Mouse (Mus musculus): ENCODE results near the gene Cdh1.

The Cdh1 gene

DNA sequence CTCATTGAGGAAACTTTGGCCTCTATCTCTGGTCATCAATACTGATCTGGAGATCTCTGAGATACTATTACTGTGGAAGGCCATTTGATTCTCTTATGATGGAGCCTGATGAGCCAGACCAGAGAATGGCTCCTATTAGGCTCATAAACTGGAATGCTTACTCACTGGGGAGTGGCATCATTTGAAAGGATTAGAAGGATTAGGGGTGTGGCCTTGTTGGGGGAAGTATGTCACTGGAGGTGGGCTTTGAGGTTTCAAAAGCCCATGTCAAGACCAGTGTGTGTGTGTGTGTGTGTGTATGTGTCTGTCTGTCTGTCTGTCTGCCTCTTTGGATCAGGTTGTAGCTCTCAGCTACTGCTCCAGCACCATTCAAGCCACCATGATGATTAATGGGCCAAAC, 20.8 kb downstream of the Cdh1 start:
- DNase-seq: no peak

DNA sequence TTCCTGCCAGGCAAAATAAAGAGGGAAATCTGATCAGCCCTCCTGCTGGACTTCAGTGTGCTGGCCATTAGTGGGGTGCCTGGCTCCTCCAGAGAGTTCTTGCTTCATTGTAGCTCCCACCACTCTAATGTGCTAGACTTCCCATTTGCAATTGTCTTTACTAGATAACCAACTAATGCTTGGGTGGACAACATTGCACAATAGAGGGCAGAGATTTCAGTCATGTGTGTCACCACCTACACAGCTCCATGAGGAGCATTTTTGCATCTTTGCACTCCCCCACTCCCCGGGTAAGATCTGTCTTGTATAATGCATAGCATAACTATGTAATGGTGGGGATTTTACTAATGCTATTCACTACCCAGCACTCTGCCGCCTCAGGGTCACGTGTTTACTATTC, 21.6 kb downstream of the Cdh1 start:
- DNase-seq: no peak

DNA sequence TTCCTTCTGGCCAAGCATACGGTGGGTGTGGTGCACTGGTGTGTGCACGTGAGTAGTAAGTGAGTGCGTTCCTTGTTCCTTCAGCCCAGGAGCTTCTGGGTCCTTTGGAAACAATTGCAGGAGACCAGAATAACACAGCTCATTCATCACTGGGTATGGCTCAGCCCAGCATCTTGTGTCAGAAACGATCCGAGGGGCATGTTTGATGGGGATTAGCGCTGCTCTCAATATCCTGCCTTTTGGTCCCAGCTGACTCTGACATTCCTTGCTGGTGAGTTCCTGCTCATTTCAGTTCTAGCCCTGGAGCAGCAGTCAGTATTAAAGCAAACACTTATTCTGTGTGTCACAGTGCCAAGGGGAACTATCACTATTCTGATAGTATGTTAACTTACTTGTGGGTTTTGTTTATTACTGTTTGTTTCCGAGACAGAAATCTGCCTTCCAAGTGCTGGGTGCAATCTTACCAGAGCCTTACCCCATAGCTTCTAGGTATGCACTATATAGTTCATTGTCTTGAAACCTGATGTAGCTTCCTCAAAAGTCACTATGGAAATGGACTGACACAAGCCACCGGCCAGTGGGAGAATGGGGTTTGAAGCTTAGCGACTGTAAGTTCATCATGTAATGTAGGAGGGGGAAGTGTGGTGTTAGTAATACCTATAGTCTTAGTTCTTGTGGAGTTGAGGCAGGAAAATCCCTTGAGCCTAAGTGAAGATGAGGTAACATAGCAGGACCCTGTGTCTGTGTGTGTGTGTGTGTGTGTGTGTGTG, 23.1 kb downstream of the Cdh1 start:
- DNase-seq: no peak

DNA sequence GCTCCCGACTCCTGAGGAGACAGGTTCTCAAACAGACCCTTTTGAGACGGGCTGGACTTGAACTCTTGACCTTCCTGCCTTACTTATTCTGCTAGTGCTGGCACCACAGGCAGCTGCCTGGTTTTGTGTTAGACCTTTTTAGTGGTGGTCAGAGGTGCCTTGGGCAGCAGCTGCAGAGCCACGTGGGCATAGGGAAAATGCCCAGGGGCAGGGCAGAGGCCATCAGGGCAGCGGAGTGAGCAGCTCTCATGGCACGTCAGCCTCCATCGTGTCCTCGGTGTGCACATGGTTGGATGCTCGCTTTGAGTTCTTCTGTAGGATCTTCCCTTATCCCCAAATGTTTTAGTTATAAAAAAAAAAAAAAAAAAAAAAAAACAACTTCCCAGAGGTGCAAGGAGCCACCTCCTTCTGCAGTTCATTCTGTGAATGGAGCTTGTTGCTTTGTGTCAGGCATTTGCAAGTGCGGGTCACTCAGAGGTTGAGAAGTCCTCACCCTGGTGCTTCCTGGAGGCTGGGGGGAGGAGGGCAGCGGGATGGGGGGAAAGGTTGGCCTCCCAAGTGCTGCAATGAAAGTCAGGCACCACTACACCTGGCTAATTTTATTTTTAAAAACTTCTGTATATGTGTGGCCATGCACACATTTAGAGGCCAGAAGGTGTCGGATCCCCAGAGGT, 25.3 kb downstream of the Cdh1 start:
- DNase-seq: no peak

DNA sequence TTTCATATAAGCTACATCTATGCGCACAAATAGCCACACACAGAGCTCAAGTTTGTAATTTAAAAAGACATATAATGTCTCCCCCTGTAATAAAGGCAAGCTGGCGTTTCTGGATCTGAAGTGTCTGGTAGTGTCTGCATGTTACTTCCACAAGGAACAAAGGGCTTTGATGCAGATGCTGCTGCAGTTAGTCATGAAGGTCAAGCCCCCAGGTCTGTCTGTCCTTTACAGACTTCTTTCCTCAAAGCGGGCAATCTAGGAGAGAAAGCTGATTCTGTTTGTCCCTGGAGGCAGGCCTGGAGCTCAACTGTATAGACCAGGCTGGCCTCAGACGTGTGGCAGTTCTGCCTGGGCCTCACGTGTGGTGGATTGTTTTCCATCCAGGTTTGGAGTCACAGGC, 26.3 kb downstream of the Cdh1 start:
- no peak for DNase-seq

DNA sequence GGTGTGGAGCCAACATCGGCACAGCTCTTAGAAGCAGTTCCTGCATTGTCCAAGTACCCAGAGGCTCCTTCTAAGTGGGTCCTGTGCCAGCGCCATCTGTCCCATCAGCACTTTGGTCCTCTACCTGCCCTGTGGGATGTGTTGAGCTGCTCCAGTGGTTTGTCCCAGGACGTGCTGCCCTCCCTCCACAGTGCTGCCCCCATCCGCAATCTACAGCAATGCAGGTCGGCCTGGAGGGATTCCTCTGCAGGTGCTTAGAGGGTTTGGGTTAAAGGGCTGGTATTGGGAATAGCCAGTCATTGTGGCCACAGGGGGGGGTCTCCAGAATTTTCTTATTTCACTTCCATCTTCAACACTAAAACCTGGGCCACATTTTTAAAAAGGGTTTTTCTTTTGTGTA, 28.8 kb downstream of the Cdh1 start:
- no peak for DNase-seq

DNA sequence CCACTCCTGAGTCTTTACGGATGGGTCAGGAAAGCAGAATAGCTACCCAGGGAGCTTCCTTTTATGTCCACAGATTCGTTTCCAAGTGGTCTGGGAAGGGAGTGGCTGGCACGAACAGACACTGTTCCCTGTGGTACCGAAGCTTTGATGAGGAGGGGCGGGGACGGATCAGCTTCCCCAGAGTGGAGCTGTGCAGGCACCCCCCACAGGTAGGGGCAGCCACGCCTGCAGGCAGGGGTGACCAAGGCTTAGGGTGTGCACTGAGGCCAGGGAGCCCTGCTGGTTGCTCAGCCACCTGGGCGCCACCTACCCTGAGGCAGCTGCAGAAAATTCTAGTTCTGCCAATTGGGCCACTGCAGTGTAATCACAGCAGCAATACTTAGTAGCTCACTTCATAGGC, 29.5 kb downstream of the Cdh1 start:
- peak; percentile 47 for DNase-seq

DNA sequence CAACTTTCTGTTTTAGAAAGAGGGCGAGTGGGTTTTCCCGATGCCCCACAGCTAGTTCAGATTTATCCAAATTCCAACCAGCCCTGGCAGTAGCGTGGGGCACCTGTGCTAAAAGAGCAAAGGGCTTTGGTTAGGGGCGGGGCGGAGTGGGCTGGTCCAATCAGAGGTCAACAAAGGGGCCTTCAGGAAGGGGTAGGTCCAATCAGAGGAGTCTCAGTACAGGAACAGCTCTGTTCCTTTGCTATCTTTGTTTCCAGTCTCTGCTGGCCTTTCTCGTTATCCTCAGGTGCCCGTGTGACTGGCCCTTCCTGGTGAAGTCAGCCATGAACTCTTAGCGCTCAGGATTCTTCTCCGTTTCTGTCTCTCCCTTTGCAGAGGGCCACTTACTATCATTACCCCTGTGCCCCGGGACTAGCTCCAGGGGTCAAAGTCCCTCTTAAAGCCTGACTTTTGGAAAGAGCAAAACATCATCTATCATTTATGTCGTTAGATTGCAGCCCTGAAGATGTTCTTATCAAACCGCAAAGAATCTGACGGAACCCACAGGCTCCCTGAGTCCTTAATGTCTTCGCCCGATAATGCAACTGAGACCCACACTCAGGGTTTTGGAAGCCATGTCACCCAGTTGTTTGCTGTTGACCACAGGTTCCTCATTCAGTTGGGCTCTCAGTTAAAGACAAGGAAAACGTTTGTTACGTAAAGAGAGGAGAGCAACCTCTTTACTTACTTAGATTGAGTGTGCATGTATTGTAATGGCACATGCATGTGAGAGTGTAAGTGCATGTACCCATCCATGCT, 30.4 kb downstream of the Cdh1 start:
- peak; percentile 73 for DNase-seq

DNA sequence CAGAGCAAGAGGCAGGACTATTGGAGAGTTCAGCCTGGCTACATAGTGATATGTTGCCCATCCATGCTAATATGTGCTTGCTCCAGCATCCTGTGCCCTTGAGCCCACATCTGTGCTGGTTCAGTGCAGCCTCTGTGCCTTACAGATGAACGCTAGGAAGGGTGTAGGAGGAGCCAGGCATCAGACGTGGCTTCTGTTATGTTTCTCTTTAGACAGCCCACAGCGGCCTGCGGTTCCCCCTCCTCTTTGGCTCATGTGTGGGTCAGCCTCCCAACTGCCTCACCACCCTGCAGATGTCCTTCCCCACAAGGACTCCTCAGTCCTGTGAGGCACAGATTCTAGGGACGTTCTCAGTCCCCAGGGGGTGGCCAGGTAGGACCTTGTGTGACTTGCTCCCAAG, 32.1 kb downstream of the Cdh1 start:
- DNase-seq: peak; percentile 5

DNA sequence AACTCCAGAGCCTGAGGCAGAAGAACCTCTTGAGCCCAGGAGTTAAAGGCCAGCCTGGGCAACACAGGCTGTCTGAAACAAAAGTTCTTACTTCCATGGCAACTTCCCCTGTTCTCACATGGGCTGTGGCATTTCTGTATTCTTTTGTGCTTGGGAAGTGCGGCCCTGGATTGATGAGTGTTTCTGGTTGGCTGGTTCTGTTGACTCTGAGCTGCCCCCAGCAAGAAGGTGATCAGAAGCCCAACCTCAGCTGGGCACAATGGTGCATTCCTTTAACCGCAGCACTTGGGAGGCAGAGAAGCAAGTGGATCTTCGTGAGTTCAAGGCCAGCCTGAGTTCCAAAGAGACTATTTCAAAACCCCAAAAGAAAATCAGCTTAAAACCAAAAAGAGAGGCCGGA, 34.3 kb downstream of the Cdh1 start:
- DNase-seq: no peak

DNA sequence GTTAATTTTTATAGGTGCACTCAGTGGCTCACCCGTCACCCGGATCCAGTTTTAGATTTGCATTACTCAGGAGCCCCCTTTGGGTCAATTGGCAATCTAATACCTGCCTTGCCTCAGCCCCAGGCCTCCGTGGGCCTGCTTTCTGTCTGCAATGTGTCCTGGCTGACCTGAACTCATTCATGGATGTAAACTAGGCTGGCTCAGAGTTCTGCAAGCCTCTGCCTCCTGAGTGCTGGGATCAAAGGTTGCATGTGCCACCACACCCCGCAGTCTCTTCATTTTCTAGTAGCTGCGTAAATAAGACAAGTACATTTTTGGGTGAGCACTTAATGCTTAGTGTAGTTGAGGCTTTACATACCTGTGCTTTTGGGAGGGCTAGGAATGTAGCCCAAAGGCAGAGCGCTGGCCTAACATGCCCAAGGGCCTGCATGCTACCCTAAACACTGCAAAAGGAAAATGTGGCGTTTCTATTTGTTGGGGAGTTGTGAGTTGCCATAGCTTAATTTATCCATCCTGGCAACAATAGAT, 35.7 kb downstream of the Cdh1 start:
- DNase-seq: peak; percentile 49

DNA sequence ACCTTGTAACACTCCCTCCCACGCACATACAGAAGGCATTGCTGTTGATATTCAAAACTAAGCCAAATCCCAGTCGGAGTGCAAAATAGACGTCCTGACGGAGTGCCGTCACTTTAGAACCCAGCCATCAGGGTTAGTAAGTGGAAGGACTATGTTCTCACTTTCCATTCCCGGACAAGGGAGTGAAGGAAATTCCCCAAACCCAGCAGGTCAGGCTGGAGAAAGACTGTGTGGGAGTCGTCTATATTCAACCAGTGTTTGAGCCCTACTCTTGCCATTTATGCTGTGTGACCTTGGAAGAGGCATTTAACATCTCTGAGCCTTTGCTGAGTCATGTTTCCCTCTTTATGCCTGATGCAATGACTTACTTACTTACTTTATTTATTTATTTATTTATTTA, 37.1 kb downstream of the Cdh1 start:
- no peak for DNase-seq

DNA sequence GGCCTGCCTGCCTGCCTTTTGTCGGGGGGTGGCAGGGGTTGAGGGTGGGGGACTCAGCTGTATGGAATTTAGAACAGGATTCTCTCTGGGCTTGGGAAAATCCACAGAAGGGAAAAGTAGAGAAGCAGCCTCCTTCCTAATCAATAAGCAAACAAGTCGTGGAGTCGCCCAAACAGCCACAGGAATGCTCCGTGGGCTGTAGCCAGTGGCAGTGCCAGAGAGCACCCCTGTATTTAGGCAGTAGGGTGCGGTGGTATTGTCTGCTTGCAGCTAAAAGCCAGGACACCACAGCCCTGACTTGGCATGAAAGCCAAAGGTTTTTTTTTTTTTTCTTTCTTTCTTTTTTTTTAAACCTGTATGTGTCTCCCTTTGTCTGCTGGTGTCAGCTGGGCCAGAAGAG, 37.8 kb downstream of the Cdh1 start:
- no peak for DNase-seq

DNA sequence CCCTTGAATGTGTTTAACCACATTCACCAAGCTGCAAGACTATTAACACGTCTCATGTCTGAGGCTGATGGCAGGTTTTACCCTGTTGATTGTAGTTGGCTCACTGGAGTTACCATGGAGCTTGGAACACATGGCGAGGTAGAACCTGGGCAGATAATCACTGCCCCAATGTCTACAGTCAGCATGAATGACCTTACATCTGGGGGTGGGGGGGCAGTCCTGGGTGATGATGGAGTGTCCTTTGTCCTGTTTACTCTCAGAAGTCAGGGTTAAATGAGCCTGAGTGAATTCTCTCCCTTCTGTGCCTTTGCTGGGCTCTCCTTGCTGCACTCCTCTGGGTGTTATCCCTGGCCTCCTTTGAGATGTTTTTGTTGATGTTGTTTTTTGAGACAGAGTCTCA, 39.0 kb downstream of the Cdh1 start:
- no peak for DNase-seq

DNA sequence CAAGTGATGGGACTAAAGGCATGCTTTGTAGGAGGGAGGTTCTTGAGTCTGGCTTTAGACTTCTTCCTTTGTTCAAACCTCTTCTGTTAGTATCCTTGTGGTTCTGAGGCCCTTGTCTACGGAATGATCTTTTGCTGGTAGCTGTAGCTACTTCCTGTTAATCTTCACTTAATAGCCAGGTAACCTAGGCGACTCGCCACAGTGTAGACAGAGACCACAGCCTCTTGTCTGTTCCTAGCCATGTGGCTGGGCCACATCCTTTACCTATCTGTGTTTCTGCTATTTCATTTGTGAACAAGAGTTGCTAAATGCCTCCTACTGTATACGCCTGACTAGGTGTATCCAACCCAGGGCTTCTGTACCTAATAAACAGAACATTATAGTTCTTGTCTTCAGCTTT, 39.9 kb downstream of the Cdh1 start:
- DNase-seq: no peak

DNA sequence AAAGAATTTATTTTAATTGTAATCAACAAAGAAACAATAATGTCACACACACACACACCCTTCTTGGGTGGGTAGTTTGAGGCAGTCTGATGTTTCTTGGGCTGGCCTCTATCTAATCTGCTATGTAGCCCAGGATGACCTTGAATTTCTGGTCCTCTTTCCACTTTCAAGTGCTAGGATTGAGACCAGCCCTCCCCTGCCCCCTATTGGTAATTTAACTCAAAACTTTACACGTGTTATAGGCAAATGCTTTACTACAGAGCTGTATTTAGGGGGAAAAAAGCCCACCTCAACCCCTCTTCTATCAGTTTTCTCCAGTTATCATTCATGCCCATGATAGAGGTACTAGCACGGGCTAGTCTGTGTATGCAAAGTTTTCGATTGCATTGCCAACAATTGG, 41.8 kb downstream of the Cdh1 start:
- DNase-seq: no peak

DNA sequence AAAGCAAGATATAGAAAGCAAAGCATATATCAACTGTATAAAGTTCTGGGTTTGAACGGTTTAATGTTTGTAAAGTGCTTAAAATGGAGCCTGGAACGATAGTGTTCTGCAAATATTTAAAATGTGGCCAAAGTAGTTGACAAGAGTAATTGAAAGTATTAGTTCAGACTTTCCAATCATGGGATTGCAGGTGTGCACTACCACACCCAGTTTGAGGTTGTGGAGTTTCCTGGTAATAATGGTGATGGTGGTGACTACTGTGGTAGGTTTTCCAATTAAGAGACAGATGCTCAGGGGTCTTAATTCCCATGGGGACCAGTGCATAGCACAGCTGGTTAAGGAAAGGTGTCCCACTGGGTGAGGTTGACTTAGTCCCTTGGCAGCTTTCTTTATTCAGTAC, 43.0 kb downstream of the Cdh1 start:
- DNase-seq: no peak

DNA sequence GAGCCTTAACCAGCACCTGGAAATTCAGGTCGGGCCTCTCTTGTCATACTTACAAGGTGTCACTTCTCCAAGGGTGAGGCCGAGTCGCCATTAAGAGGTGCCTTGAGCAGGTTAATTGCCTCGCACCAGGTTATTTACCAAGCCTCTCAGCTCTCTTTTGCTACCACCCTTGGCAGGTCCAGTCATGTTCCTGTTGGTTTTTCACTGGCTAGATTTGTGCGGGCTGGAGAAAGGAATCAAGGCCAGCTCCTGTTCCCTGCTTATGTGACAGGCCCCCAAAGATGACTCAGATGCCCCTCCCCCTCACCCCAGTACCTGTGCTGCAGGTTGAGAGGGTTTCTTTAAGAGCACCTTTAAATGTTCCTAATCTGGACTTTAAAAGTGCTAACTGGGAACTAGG, 43.6 kb downstream of the Cdh1 start:
- DNase-seq: no peak

DNA sequence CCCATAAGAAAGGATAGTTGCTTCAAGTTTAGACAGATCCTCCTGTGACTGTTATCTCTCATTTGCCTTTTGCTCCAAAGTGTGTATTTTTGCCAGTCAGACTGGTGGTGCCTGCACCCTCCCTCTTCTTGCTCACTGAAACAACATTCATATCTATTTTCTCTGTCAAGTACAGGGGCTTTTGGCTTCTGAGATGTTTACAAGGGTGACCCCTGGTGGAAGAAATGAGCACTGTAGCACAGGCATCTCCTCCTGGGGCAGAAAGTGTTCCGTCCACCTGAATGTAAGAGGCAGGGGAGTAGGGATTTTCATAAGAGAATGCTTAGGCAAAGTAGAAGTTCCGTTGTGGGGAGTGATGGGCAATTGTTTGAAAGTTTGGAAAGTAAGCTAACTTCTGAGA, 44.2 kb downstream of the Cdh1 start:
- DNase-seq: peak; percentile 84

DNA sequence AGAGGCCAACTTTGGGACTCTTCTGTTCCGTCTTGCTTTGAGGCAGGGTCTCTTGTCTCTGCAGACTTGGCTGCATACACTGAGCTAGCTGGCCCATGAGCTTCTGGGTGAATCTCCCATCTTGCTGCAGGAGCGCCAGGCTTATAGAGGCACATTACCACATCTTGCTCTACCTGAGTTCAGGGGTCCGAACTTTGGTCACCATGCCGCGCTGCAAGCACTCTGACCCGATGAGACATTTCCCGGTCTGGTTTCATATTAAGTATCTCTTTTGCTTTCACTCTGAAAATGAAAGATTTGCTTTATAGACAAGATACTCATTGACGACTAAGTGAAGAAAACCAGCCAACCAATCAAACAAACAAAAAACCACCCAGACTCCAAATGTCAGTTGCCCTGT, 45.3 kb downstream of the Cdh1 start:
- no peak for DNase-seq

DNA sequence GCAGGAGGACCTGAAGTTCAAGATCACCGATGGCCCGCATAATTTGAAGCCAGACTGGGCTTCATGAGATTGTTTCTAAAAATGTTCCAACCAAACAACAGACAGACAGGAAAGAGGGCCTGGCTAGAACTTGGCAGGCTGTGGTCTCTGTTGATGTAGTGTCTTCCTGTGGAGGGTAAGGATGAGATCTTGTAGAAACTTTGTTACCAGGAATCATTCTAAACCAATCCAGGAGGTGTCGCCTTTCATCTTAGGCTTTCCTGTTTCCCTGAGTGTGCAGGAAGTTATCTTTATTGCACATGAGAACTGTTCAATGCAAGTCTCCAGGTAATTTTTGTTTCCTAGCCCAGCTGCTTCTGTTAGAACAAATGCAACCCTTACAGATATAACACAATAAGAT, 48.8 kb downstream of the Cdh1 start:
- DNase-seq: no peak

DNA sequence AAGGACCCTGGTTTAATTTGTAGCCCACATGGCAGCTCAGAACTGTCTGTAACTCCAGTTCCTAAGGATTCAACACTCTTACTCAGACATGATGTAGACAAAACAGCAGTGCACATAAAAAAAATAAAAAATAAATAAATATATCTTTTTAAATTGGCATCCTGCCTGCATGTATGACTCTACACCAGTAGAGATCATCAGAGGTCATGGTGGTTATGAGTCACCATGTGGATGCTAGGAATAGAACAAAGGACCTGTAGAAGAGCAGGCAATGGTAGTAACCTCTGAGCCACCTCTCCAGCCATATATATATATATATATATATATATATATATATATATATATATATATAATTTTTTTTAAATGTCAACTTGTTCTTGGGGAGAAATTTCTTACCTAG, 52.9 kb downstream of the Cdh1 start:
- no peak for DNase-seq

DNA sequence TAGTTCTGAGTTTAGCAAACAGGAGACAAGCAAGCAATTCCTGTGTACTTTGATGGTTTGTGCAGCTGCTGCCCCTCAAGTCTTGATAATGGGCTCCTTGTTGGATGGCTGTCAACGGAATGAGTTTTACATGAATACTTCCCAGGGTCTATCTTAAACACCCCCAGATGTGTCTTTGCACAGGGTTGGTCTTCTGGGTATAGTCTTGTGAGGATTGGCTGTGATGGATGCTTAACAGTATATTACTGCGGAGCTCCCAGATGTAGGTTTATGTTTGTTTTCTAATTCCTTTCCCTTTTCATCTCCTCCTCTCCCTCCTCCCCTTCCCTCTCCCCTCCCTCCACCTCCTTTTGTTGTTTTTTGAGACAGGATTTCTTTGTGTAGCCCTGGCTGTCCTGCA, 69.6 kb downstream of the Cdh1 start:
- no peak for DNase-seq

DNA sequence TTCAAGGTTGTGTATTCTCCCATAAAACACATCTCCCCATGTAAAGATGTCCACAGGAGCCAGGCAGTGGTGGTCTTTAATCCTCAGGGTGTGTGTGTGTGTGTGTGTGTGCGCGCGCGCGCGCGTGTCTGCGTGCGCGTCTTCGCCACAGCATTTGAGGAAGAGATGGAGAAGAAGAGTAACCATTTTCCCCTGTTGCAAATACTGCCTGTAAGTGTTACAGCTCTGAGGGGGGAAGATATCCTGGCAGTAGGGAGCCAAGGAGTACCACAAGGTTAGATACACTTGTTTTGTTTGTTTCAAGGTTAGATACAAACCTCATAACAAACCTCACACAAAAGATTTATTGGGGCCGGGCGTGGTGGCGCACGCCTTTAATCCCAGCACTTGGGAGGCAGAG, 71.2 kb downstream of the Cdh1 start:
- DNase-seq: no peak
